Mouse (Mus musculus): ENCODE data around the gene Armc2. TPM values are rescaled to one million over a fixed set of nuclear protein-coding genes. Genes with fewer than 3 reads are reported as not detected.
A peak's percentile ranks its signal among the peaks of the same experiment; 100 is the strongest.

Gene Armc2
- polyA plus RNA-seq, 1 experiment = 10.2 TPM

GRCm38 (mm10) chr10:41880777-41881176 lies 137.5 kb downstream of the Armc2 start:
- no peak for TF ChIP-seq POLR2A (IDR thresholded peaks at IDR 0.05; ENCODE audit: borderline replicate concordance, extremely low read depth, insufficient read depth, insufficient read length, poor library complexity, severe bottlenecking)
- no peak for TF ChIP-seq CTCF (IDR thresholded peaks at IDR 0.05; ENCODE audit: borderline replicate concordance, extremely low read depth, insufficient read depth, insufficient read length)

GRCm38 (mm10) chr10:41880206-41880605 lies 138.0 kb downstream of the Armc2 start:
- no peak for TF ChIP-seq POLR2A (IDR thresholded peaks at IDR 0.05; ENCODE audit: borderline replicate concordance, extremely low read depth, insufficient read depth, insufficient read length, poor library complexity, severe bottlenecking)
- no peak for TF ChIP-seq CTCF (IDR thresholded peaks at IDR 0.05; ENCODE audit: borderline replicate concordance, extremely low read depth, insufficient read depth, insufficient read length)
- DNase-seq (ENCODE audit: low read depth) = no peak

More at GRCm38 (mm10) chr10:41880777-41881176, 137.5 kb downstream of the Armc2 start:
- no peak for DNase-seq (ENCODE audit: low read depth)

GRCm38 (mm10) chr10:41879675-41880074 lies 138.6 kb downstream of the Armc2 start:
- TF ChIP-seq CTCF (IDR thresholded peaks at IDR 0.05; ENCODE audit: borderline replicate concordance, extremely low read depth, insufficient read depth, insufficient read length) (no peak), POLR2A (IDR thresholded peaks at IDR 0.05; ENCODE audit: borderline replicate concordance, extremely low read depth, insufficient read depth, insufficient read length, poor library complexity, severe bottlenecking) (no peak)
- DNase-seq (ENCODE audit: low read depth) = no peak

DNA sequence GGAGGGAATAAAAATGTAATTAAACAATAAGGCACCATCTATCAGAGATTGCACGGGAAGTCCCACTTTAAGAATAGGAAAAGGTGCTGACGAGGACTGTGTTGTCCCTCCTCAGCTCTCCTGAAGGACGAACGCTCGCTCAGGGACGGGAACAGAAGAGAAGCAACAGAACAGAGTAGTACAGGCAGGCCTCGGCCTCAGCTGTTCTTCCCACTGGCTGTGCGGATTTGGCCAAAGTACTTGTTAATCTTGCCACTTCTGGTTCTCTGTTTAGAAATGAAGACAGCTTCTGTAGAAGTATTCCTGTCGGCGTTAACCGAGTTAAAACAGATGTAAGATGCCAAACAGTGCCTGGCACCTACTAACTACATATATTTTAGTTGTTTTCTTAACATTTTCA lies 139.9 kb downstream of the Armc2 start:
- no peak for DNase-seq (ENCODE audit: low read depth)
- TF ChIP-seq POLR2A (IDR thresholded peaks at IDR 0.05; ENCODE audit: borderline replicate concordance, extremely low read depth, insufficient read depth, insufficient read length, poor library complexity, severe bottlenecking) (no peak), CTCF (IDR thresholded peaks at IDR 0.05; ENCODE audit: borderline replicate concordance, extremely low read depth, insufficient read depth, insufficient read length) (no peak)

DNA sequence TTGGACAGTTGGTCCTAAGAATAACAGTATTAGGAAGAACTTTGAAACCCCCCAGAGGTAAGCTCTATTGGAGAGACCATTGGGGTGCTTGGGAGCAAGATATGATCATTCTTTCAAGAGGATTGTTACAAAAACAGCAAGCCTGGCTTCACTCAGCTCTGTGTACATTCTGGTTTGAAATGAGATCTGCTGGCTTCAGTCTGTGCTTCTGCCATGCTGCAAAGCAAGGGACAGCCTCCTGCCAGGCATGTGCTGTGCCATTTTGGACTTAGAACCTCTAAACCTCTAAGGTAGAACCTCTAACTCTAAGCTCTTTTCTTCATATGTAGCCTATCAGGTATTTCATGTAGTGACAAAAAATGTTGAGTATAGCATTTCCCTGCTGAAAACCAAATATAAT lies 142.6 kb downstream of the Armc2 start:
- no peak for TF ChIP-seq POLR2A (IDR thresholded peaks at IDR 0.05; ENCODE audit: borderline replicate concordance, extremely low read depth, insufficient read depth, insufficient read length, poor library complexity, severe bottlenecking)
- TF ChIP-seq CTCF (IDR thresholded peaks at IDR 0.05; ENCODE audit: borderline replicate concordance, extremely low read depth, insufficient read depth, insufficient read length) = no peak
- DNase-seq (ENCODE audit: low read depth) = no peak

DNA sequence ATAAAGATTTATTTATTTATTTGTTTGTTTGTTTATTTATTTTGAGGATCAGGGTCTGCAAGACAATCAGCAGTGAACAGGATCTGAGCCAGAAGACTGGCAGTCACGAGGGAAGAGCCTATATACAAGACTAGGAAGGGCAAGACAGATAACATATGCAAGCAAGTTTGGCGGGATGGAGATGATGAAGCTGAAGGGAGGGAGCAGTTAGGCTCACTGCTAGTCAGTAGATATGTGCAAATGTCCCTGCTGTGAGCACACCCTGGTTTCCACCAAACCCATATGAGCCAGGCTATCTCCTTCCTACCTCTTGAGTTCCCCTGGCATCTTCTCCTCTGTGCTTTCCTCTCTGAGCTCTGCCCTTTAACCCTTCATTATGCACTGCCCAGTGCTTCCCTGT lies 146.7 kb downstream of the Armc2 start:
- TF ChIP-seq POLR2A (IDR thresholded peaks at IDR 0.05; ENCODE audit: borderline replicate concordance, extremely low read depth, insufficient read depth, insufficient read length, poor library complexity, severe bottlenecking) = no peak
- no peak for TF ChIP-seq CTCF (IDR thresholded peaks at IDR 0.05; ENCODE audit: borderline replicate concordance, extremely low read depth, insufficient read depth, insufficient read length)
- DNase-seq (ENCODE audit: low read depth) = no peak

- DNase-seq (ENCODE audit: low read depth) = no peak
- TF ChIP-seq POLR2A (IDR thresholded peaks at IDR 0.05; ENCODE audit: borderline replicate concordance, extremely low read depth, insufficient read depth, insufficient read length, poor library complexity, severe bottlenecking) = no peak
- no peak for TF ChIP-seq CTCF (IDR thresholded peaks at IDR 0.05; ENCODE audit: borderline replicate concordance, extremely low read depth, insufficient read depth, insufficient read length)
Observed at GRCm38 (mm10) chr10:41870101-41870500, 148.1 kb downstream of the Armc2 start.

DNA sequence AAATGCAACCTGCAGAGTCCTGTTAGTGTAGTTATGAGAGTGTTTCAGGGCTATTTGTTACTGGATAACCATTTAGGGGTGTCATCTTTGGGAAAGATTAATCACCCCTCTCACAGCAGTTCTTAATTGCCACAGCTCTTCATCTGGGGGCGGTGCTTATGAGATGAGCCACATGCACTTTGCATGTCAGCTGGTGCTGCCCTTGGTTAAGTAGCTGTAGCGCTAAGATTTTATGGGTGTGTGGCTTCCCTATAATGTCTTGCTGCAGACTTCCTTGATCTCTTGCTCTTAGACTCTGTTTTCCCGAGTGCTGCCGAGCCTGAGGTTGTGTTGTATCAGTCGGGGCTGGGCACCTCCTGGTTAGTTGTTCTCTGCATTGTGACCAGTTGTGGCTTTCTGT lies 150.3 kb downstream of the Armc2 start:
- TF ChIP-seq CTCF (IDR thresholded peaks at IDR 0.05; ENCODE audit: borderline replicate concordance, extremely low read depth, insufficient read depth, insufficient read length) (no peak), POLR2A (IDR thresholded peaks at IDR 0.05; ENCODE audit: borderline replicate concordance, extremely low read depth, insufficient read depth, insufficient read length, poor library complexity, severe bottlenecking) (no peak)
- no peak for DNase-seq (ENCODE audit: low read depth)

GRCm38 (mm10) chr10:41866838-41867154 lies 151.4 kb downstream of the Armc2 start:
- TF ChIP-seq CTCF (IDR thresholded peaks at IDR 0.05; ENCODE audit: borderline replicate concordance, extremely low read depth, insufficient read depth, insufficient read length) (no peak), POLR2A (IDR thresholded peaks at IDR 0.05; ENCODE audit: borderline replicate concordance, extremely low read depth, insufficient read depth, insufficient read length, poor library complexity, severe bottlenecking) (no peak)
- DNase-seq (ENCODE audit: low read depth) = no peak

DNA sequence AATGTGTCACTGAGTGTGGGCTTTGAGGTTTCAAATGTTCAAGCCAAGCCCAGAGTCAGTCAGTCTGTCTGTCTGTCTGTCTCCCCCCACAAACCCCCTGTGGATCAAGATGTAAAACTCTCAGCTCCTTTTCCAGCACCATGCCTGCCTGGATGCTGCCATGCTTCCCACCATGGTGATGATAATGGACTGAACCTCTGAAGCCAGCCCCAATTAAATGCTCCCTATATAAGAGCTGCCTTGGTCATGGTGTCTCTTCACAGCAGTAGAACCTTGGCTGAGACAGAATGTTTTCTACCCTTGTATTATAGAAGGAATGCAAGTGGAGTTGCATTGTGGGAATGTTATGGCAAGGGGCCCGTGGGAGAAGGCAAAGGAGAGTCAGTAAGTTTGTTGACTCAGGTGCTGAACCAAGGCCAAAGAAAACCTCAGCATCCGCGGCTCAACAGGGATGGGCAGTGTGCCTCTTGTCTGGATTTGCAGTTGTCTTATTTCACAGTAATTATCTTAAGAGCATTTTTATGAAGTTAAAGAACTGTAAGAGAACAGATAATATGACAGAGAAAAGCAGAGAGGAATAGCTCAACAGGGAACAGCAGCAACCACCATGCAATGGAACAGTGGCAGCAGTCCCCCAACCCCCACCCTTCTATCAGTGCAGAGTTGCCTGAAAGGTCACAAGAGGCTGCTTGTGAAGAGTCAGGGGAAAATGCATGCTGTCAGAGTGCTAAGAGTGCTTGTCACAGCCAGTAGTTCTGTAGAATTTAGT lies 152.0 kb downstream of the Armc2 start:
- TF ChIP-seq POLR2A (IDR thresholded peaks at IDR 0.05; ENCODE audit: borderline replicate concordance, extremely low read depth, insufficient read depth, insufficient read length, poor library complexity, severe bottlenecking) = no peak
- TF ChIP-seq CTCF (IDR thresholded peaks at IDR 0.05; ENCODE audit: borderline replicate concordance, extremely low read depth, insufficient read depth, insufficient read length) = no peak
- DNase-seq (ENCODE audit: low read depth) = peak; percentile 54

Other genes starting within 250 kb of the Armc2 start
- 8.5 and 8.8 TPM in 2 replicates for gene Cep57l1, start 208.6 kb downstream of the Armc2 start, polyA plus RNA-seq (2012; rRNA removed)
- gene Sesn1, start 208.5 kb downstream of the Armc2 start, polyA plus RNA-seq (2012; rRNA removed) = 32.2 and 34.6 TPM in 2 replicates